Mouse (Mus musculus) thymus, postnatal 25 days (tissue): ENCODE data around the gene Cbfa2t2.

Experiments
- DNase-seq: peaks from one replicate; pipeline ENCODE4 v3.0.0; 2022

Cbfa2t2 gene

GRCm38 (mm10) chr2:154543567-154544347 is 107.5 kb downstream of the Cbfa2t2 start:
- no peak for DNase-seq

DNA sequence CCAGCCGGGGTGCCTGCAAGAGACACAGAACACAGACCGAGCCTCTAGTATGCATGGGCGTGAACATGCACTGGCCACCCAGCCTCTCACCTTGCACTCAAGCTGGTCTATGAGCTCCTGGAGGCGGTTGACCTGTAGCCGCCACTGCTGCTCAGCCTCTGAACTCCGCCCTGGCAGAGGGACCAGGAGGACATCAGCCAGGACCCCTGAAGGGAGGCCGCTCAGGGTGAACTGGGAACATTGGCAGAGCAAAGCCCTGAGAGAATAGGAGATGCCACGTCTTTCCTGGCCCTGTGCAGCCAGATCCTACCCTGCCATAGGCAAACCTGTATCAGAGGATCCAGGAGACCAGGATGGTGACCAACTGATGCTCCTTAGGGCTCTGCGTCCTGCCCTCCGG is 110.4 kb downstream of the Cbfa2t2 start, which contains the start of gene 1700003F12Rik:
1700003F12Rik (plus strand) TSS at position 375 of the 400 bp plus-strand sequence.
- no peak for DNase-seq

- DNase-seq: no peak
Measured at GRCm38 (mm10) chr2:154548688-154549087, 112.4 kb downstream of the Cbfa2t2 start.

GRCm38 (mm10) chr2:154549127-154549885 is 113.0 kb downstream of the Cbfa2t2 start:
- DNase-seq: peak; percentile 70

DNA sequence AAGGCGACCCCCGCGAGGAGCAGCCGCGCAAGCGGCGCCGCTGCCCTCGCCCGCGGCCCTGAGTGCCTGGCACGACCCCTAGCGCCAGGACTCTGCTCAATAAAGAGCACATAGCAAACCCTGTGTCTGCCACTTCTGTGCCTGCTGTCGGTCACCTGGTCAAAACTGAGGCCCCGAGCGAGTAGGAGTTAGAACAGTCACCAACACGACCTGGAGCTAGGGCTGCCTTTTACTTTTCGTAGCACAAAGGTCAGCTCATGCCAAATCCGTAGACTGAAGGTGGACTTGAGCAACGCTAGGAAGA is 113.6 kb downstream of the Cbfa2t2 start:
- DNase-seq: no peak

- no peak for DNase-seq
Measured at GRCm38 (mm10) chr2:154550937-154551336, 114.7 kb downstream of the Cbfa2t2 start.

DNA sequence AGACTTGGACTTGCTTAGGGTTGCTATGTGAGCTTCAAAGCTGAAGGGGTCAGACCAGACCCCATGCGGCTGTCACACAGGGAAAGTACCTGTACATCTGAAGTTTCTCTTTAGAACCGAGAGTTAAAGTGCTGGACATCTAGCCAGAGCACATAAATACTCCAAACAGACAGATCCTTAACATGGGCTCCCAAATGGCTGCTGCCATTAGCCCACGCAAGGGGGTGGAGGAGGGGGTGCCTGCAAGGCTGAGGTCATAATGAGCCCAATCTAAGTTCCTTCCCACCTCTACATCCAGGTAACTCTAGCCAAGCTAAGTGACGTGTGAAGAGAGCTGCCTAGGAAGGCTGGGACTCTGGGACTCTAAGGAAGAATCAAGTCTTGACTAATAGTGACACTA is 115.2 kb downstream of the Cbfa2t2 start, which contains the start of gene Actl10:
Actl10 (plus strand) TSS at position 301 of the 400 bp plus-strand sequence.
- DNase-seq: no peak

- no peak for DNase-seq
Measured at GRCm38 (mm10) chr2:154551927-154552326, 115.6 kb downstream of the Cbfa2t2 start.

DNA sequence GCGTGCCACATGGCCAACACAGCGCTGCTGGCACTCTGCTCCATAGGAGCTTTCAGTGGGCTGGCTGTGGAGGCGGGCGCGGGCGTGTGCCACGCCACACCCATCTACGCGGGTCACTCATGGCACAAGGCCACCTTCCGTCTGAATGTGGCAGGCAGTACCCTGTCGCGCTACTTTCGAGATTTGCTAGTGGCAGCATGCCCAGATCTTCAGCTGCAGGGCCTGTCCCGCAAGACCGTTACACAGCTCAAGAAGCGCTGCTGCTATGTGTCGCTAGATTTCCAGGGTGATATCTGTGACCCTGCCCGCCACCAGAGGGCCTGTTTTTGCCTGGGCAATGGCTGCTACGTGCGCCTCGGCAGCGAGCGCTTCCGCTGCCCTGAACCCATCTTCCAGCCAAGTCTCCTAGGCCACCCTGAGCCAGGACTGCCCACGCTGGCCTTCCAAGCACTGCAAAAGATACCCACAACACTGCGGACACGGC is 116.2 kb downstream of the Cbfa2t2 start:
- peak; percentile 82 for DNase-seq

- no peak for DNase-seq
Measured at GRCm38 (mm10) chr2:154555235-154555634, 119.0 kb downstream of the Cbfa2t2 start.

DNA sequence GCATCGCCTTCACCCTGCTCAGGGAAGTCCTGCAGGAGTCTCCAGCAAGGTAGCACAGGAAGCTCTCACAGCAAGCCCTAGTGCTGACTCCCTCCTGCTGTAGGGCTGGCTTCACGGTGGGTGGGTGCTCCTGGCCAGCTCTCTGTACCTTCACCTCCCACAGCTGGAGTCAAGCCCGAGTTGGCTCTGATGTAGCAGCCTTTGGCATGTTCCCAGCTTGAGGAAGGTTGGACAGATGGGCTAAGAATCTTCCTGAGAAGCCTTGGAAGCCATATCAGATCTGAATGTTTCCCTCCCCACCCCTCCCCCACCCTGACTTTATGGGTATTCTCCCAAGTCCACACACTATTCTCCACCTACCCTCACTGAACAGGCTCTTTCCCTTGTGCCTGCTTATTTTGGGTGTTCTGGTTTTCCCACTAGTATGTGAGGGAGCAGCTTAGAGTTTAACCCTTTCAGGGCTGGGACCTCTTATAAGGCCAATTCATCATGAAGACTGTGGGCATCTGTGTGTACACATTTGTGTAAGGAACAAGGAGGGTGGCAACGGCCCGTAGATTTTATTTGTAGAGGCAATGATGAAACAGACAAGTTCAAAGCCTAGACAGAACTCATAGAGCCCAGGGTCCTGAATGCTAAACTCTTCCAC is 121.0 kb downstream of the Cbfa2t2 start:
- peak; percentile 18 for DNase-seq

GRCm38 (mm10) chr2:154558264-154559039 is 122.2 kb downstream of the Cbfa2t2 start, which contains the start of gene Necab3:
Gene Necab3, minus strand, starts transcription at chr2:154558890.
- DNase-seq: peak; percentile 76

- no peak for DNase-seq
Measured at GRCm38 (mm10) chr2:154563612-154564170, 127.4 kb downstream of the Cbfa2t2 start.

- DNase-seq: no peak
Measured at GRCm38 (mm10) chr2:154565562-154565961, 129.3 kb downstream of the Cbfa2t2 start.

DNA sequence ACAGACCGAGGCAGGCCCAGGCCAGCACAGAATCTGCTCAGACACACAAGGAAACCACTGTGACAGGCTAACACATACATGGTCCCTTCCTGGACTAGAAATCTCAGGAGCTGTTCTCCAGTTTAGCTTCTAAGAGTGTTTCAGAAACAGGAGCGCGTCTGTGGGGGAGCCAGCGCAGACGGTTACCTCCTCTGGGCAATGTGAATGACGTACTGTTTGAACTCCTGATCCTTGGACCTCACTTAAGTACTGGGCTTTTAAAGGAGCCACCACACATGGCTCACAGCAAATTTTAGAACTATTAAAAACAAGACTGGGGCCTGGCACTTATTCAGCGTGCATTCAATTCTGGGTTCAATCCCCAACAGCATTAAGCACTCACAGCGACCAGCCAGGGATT is 130.4 kb downstream of the Cbfa2t2 start:
- no peak for DNase-seq

- no peak for DNase-seq
Measured at GRCm38 (mm10) chr2:154567766-154568165, 131.5 kb downstream of the Cbfa2t2 start.

DNA sequence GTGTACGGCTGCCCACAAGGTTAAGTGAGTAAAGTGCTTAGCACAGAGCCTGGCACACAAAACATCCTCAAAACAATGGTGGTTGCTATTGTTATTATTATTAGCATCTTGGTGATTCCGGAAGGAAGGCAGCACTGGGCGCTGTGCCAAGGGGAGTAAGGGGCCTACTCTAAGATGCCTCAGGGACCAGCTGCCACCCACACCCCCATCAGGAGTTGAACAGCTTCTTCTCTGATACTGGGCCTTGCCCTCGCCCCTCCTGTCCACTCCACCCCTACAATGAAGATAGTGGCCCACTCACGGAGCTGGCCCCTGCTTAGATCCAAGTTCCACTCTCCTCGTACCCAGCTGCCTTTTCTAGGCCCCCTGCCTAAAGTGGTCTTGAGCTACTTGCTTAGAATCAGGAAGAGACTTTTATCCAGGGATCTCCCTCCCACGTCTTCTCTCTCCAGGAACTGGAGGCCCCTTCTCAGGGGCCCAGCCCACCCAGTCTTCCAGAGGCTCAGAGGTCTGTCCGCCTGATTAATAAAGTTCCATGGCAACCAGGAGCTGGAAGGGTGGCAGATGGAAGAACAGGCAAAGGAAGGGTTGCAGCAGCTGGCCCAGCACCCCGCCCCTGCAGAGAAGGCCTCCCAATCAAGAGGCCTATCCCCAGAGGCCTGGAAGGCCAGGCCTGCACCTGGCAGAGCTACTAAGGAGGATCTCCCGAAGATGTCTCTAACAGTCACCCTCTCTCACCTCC is 132.2 kb downstream of the Cbfa2t2 start:
- DNase-seq: no peak

DNA sequence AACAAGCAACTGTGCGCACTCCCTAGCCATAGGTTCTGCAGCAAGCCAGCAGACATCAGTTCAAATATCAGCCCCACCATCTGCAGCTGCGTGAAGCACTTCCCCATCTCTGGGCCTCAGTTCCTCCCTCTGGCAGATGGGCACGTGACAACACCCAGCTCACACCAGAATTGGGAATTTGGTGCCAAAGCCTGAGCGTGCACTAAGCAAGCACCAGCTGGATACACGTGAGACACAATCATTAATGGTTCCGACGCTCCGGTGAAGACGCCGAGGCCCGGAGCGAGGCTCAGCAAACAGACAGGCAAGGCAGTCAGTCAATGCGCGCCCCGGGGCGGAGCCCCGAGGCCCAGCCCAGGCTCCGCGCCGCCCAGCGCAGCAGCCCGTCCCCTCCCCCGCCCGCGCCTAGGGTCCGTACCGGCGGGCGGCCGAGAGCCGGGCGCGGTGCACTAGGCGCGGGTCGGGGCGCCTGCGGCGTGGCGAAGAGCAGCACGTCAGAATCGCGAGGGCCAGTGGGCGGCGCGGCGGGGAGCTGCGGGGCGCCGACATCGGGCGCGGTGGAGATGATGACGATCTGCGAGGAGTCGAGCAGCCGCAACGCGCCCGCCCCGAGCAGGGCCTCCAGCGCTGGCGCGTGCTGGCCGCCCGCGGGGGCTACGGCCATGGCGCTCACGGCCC is 132.9 kb downstream of the Cbfa2t2 start:
- peak; percentile 71 for DNase-seq

DNA sequence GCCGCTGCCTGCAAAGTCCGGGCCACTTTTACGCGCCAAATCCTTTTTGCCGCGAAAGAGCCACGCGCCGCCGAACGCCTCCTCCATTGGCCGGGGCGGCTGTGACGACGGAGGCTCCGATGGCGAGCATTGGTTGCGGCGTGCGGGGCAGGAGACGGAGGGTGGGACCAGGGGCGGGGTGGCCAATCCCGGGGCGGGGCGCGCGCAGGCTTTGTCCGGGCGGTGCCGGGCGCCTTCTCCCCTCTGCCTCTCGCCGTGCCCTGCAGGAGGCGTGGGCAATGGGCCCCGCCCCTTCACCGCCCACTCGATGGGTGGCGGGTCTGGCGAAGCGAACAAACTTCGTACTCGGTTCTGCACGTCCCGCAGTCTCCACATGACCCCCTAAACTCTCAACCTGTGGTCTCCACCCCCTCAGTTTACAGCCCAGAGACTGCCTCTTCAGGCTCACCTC is 133.6 kb downstream of the Cbfa2t2 start, which contains the start of gene E2f1:
E2f1 (minus strand) TSS at position 57 of the 451 bp plus-strand sequence.
- peak; percentile 96 for DNase-seq

DNA sequence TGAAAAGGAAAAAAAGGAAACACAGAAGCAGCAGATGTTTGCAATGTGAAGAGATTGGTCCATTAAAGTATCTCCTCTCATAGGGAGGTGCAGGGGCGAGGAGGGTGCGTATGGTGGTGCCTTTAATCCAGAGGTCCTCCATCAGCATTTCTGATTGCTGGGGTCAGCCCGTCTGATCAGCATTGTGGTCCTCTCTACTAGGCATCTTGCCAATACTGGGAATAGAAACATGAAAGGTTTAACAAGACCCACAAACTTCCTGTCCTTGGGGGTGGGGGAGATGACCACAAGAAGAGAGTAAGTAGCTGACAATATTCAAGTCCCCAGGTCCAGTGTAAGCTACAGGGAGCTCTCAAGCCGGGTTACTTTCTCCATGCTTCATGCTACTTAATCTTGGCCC is 134.4 kb downstream of the Cbfa2t2 start:
- no peak for DNase-seq

- DNase-seq: no peak
Measured at GRCm38 (mm10) chr2:154571266-154571665, 135.0 kb downstream of the Cbfa2t2 start.
